Mouse (Mus musculus): ENCODE measurements around the gene Abcc9. TPM values are rescaled to one million over a fixed set of nuclear protein-coding genes. Genes with fewer than 3 reads are reported as not detected.

Abcc9 gene
- 1.5 and 2.2 TPM in 2 replicates for polyA plus RNA-seq (2015; fragmentation: Nextera tagmentation; extraction: Ambion mirVana)

GRCm38 (mm10) chr6:142701652-142702637 lies at the start of gene Abcc9:
Gene Abcc9 (minus strand): TSS chr6:142702315.

GRCm38 (mm10) chr6:142571055-142571618 lies 131.0 kb downstream of the Abcc9 start, which contains the start of gene Kcnj8:
Gene Kcnj8 (minus strand): TSS chr6:142571614.

Other genes starting within 250 kb of the Abcc9 start
- gene Gys2, start 229.2 kb downstream of the Abcc9 start, polyA plus RNA-seq (2015; fragmentation: Nextera tagmentation; extraction: Ambion mirVana): 0.25 and 0.36 TPM in 2 replicates
- 774 and 778 TPM in 2 replicates for gene Ldhb, start 194.4 kb downstream of the Abcc9 start, polyA plus RNA-seq (2015; fragmentation: Nextera tagmentation; extraction: Ambion mirVana)
- gene Kcnj8, start 130.7 kb downstream of the Abcc9 start, polyA plus RNA-seq (2015; fragmentation: Nextera tagmentation; extraction: Ambion mirVana): 7.4 and 10.2 TPM in 2 replicates
- gene Cmas, start 54.4 kb upstream of the Abcc9 start, polyA plus RNA-seq (2015; fragmentation: Nextera tagmentation; extraction: Ambion mirVana): 162 and 166 TPM in 2 replicates
- 0.18 and 0.27 TPM in 2 replicates for gene Sult6b2, start 102.2 kb upstream of the Abcc9 start, polyA plus RNA-seq (2015; fragmentation: Nextera tagmentation; extraction: Ambion mirVana)

All from neural tube, postnatal 0 days (tissue).